Mouse (Mus musculus) lung, embryonic 16.5 days (tissue): ENCODE data around the gene 1700037H04Rik. TPM values are rescaled to one million over a fixed set of nuclear protein-coding genes. Genes with fewer than 3 reads are reported as not detected.

Source experiments
- ATAC-seq: fragments of 200-750 bp; cut with Nextera tagmentation; 2 replicates; pipeline ENCODE4 v1.8.0; 2017; ENCODE audit warnings: low read depth, mild to moderate bottlenecking, moderate library complexity
- H3K27ac ChIP-seq: fragments of 300-500 bp; sonication (generic); 2 replicates; pipeline ENCODE4 v1.5.1; 2014; ENCODE audit warnings: mild to moderate bottlenecking, control low read depth, low read length
- H3K27me3 ChIP-seq: fragments of 300-500 bp; sonication (generic); 2 replicates; pipeline ENCODE4 v1.6.1; 2014; ENCODE audit warnings: low read depth, low read length, mixed read lengths; ENCODE audit not compliant: control insufficient read depth, insufficient read depth
- H3K36me3 ChIP-seq: fragments of 300-500 bp; sonication (generic); 2 replicates; pipeline ENCODE4 v1.6.1; 2014; ENCODE audit warnings: low read length; ENCODE audit not compliant: control insufficient read depth, insufficient read depth
- H3K4me1 ChIP-seq: fragments of 300-500 bp; sonication (generic); replicated peaks from 2 replicates; pipeline ENCODE4 v1.6.1; 2014; ENCODE audit warnings: low read length, mixed read lengths; ENCODE audit not compliant: control insufficient read depth, insufficient read depth
- H3K4me2 ChIP-seq: fragments of 300-500 bp; sonication (generic); 2 replicates; pipeline ENCODE4 v1.6.1; 2014; ENCODE audit warnings: low read depth, low read length, control low read depth
- H3K4me3 ChIP-seq: fragments of 300-500 bp; sonication (generic); 2 replicates; pipeline ENCODE4 v1.5.1; 2014; ENCODE audit warnings: mild to moderate bottlenecking, low read length, control low read depth
- H3K9ac ChIP-seq: fragments of 300-500 bp; sonication (generic); 2 replicates; pipeline ENCODE4 v1.6.1; 2014; ENCODE audit warnings: low read length, control low read depth
- H3K9me3 ChIP-seq: fragments of 300-500 bp; sonication (generic); 2 replicates; pipeline ENCODE4 v1.6.1; 2016; ENCODE audit warnings: low read length; ENCODE audit not compliant: control insufficient read depth
- WGBS: fragments of 180-500 bp; shearing (Covaris S2); extraction: QIAGEN DNeasy Blood & Tissue Kit; methylation state at CpG from one replicate; pipeline ENCODE4 v1.1.7; 2014; 5-methylcytosine and 5-hydroxymethylcytosine counted together
- polyA plus RNA-seq: library from polyadenylated mRNA; unstranded; fragments of >200 nt; fragmentation: Nextera tagmentation; extraction: Ambion mirVana; gene quantifications from 2 replicates; pipeline ENCODE4 v1.2.1, GENCODE M21; 2015

1700037H04Rik gene
- polyA plus RNA-seq, 1 experiment from 2014 or later, result 57.9 TPM

- Histone ChIP-seq H3K4me1 (peaks cover 10% of the 10 kb centered on the region), H3K36me3 (0 out of 2 replicates have a peak, but pooled peaks cover 2% of the 10 kb centered on the region), H3K4me3 (no peak overlapping the region), H3K4me2 (no peak overlapping the region), H3K27ac (no peak overlapping the region), H3K9ac (no peak overlapping the region), H3K9me3 (no peaks in the 10 kb centered on the region), H3K27me3 (no peaks in the 10 kb centered on the region)
- WGBS, result 82% methylated on average over 7 of the region's 7 CpGs
- ATAC-seq, result no peak
Observed at GRCm38 (mm10) chr2:131156987-131157386, 2.9 kb downstream of the 1700037H04Rik start.

- no peak for ATAC-seq
- H3K4me3 ChIP-seq, result no peak overlapping the region
- 82% methylated on average over 4 of the region's 4 CpGs for WGBS
- peaks cover 7% of the 10 kb centered on the region for H3K36me3 ChIP-seq
- no peaks in the 10 kb centered on the region for H3K27me3 ChIP-seq
- no peaks in the 10 kb centered on the region for H3K9me3 ChIP-seq
- H3K4me2 ChIP-seq, result no peak overlapping the region
- H3K27ac ChIP-seq, result no peak overlapping the region
- H3K9ac ChIP-seq, result no peak overlapping the region
- peaks cover 4% of the 10 kb centered on the region for H3K4me1 ChIP-seq
Observed at GRCm38 (mm10) chr2:131154036-131154435, 5.8 kb downstream of the 1700037H04Rik start.

DNA sequence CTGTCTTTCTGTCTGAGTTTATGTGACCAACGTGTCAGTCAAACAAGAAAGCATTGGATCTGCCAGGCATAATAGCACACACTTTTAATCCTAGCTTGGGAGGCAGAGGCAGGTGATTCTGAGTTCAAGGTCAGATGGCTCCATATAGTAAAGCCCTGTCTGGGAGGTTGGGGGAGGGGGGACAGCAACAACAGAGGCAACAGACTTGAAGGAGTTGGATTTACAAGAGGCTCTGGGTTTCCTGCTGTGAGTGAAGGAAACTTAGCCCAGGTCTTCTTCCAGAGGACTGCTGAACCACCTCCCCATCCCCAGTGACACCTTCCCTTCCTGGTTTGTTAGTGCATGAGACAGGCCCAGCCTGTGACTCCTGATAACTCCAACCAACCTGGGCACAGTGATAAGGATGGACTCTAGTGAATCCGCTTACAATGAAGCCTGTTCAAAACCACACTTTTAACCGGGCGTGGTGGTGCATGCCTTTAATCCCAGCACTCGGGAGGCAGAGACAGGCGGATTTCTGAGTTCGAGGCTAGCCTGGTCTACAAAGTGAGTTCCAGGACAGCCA, 7.6 kb downstream of the 1700037H04Rik start:
- Histone ChIP-seq H3K4me1 (no peaks in the 10 kb centered on the region), H3K9me3 (no peaks in the 10 kb centered on the region), H3K4me2 (no peak overlapping the region), H3K9ac (no peak overlapping the region), H3K36me3 (peaks cover 10% of the 10 kb centered on the region), H3K4me3 (no peak overlapping the region), H3K27me3 (no peaks in the 10 kb centered on the region), H3K27ac (no peak overlapping the region)
- ATAC-seq, result no peak
- 93% methylated on average over 7 of the region's 7 CpGs for WGBS

DNA sequence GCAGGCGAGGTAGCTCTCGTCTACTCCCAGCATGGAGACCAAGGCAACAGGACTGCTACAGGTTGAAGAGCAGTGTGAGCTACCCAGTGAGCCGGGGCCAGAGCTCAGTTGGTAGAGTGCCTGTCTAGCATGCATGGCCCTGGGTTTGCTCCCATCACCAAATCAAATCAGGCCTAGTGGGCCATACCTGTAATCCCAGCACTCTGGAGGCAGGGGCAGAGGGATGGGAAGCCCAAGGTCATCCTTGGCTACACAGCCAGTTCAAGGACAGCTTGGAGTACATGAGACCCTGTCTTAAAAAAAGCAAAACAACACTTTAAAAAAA, 10.7 kb downstream of the 1700037H04Rik start:
- H3K27ac ChIP-seq, result no peak overlapping the region
- peaks cover 16% of the 10 kb centered on the region for H3K36me3 ChIP-seq
- H3K4me1 ChIP-seq, result no peaks in the 10 kb centered on the region
- no peaks in the 10 kb centered on the region for H3K9me3 ChIP-seq
- no peak for ATAC-seq
- no peak overlapping the region for H3K9ac ChIP-seq
- H3K27me3 ChIP-seq, result no peaks in the 10 kb centered on the region
- 87% methylated on average over 3 of the region's 3 CpGs for WGBS
- H3K4me3 ChIP-seq, result no peak overlapping the region
- H3K4me2 ChIP-seq, result no peak overlapping the region

GRCm38 (mm10) chr2:131148353-131149253, 11.3 kb downstream of the 1700037H04Rik start:
- H3K4me3 ChIP-seq, result no peak overlapping the region
- H3K4me2 ChIP-seq, result no peak overlapping the region
- peaks cover 18% of the 10 kb centered on the region for H3K36me3 ChIP-seq
- no peak overlapping the region for H3K27ac ChIP-seq
- H3K9ac ChIP-seq, result no peak overlapping the region
- no peak for ATAC-seq
- H3K27me3 ChIP-seq, result no peaks in the 10 kb centered on the region
- WGBS, result 76% methylated on average over 8 of the region's 8 CpGs
- no peaks in the 10 kb centered on the region for H3K4me1 ChIP-seq
- no peaks in the 10 kb centered on the region for H3K9me3 ChIP-seq

DNA sequence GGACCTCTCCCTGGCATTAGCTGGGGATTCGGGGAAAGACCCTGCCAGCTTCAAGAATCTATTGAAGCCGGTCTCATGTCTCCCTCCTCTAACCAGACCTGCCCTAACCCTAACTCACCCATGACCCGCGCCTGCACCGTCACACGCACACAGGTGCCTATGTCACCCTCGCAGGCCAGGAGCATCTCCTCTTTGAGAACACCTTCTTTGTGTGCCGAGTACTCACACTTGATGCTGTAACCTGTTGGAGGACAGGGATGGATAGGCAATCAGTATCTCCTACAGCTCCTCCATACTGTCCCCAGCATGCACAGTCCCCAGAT, 12.9 kb downstream of the 1700037H04Rik start:
- Histone ChIP-seq H3K4me1 (no peaks in the 10 kb centered on the region; the same call in 1 of the 2 replicates), H3K27me3 (no peaks in the 10 kb centered on the region), H3K9me3 (no peaks in the 10 kb centered on the region), H3K4me3 (no peak overlapping the region), H3K9ac (no peak overlapping the region), H3K27ac (no peak overlapping the region), H3K36me3 (peaks cover 21% of the 10 kb centered on the region), H3K4me2 (no peak overlapping the region)
- ATAC-seq, result no peak
- 91% methylated on average over 8 of the region's 8 CpGs for WGBS

DNA sequence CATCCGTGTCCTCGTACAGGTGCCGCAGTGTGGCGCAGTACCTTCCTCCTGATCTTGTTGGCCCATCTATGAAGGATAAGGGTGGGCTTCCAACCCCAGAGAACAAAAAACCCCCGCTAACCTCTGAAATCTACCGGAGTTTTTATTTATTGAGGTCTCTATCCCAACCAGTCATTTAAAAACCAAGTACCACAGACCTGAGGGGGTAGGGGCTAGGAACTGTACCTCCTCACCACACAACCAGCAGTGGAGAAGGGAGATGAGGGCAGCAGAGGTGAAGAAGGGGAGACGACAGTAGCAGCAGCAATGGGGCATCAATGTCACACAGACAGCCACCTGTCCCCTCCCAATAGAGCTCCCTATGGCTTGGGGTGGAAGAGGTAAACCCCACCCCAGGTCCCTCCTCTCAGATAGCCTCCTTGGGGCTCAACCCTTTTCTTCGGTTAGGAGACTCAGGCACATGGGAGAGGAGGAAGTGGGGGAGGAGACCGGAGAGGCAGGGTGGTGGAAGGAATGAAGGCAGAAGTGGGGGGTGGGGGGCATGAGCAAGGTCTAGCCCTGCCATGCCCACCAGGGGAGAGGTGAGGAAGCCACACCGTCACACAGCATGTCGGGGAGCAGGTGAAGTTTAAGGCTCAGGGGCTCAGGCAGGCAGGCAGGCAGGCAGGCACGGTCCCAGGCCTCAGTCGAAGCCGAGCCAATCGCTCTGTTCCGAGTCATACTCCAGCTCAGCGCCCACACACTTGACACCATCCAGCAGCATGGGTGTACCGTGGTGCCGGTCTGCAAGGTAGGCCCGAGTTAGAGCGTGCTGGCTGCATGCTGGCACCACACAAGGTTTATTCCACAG, 13.5 kb downstream of the 1700037H04Rik start:
- Histone ChIP-seq H3K27ac (no peak overlapping the region), H3K4me1 (no peaks in the 10 kb centered on the region; the same call in 1 of the 2 replicates), H3K9ac (no peak overlapping the region), H3K4me3 (no peak overlapping the region), H3K9me3 (no peaks in the 10 kb centered on the region), H3K27me3 (no peaks in the 10 kb centered on the region), H3K4me2 (no peak overlapping the region), H3K36me3 (peaks cover 21% of the 10 kb centered on the region)
- WGBS, result 79% methylated on average over 21 of the region's 21 CpGs
- ATAC-seq, result no peak

DNA sequence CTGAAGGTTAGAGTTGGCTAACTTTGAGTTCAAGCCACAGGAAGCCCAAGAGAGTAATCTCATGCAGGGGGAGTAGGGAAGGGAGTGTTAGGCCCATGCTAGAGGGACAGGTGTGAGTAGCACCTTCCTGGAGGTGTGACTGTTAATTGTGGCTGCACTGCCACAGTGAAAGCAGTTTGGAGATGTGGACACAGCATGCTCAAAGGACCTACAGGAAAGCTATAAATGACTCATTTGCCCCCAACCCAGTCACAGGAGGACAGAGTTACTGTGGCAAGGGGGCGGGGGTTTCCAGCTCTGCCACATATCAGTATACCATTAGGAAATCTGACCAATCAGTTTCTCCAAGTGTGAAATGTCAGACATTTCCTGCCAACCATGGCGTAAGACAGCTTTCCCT, 14.3 kb downstream of the 1700037H04Rik start:
- no peak overlapping the region for H3K4me2 ChIP-seq
- H3K27me3 ChIP-seq, result no peaks in the 10 kb centered on the region
- no peak for ATAC-seq
- WGBS, result 75% methylated on average over 2 of the region's 2 CpGs
- H3K36me3 ChIP-seq, result peaks cover 21% of the 10 kb centered on the region
- H3K9me3 ChIP-seq, result no peaks in the 10 kb centered on the region
- no peak overlapping the region for H3K4me3 ChIP-seq
- H3K9ac ChIP-seq, result no peak overlapping the region
- no peak overlapping the region for H3K27ac ChIP-seq
- peaks cover 1% of the 10 kb centered on the region for H3K4me1 ChIP-seq

DNA sequence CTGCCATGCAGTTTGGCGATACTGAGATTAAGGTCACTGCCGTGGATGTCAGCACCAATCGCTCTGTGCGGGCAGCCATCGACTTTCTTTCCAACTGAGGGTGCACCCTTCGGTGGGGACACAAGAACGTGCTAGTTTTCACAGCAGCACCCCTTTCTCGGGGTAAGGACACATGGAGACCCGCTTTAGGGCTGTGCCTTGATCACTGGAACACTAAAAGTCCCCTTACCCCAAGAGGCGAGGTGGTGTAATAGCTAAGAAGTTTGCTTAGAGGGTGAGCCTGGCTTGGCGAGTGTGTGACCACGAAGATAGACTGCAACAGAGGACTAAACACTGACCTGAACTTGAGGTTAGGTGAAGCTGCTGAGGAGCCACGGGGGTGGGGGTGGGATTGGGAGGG, 14.8 kb downstream of the 1700037H04Rik start:
- no peak overlapping the region for H3K4me3 ChIP-seq
- no peaks in the 10 kb centered on the region for H3K27me3 ChIP-seq
- ATAC-seq, result no peak
- H3K9me3 ChIP-seq, result no peaks in the 10 kb centered on the region
- no peak overlapping the region for H3K4me2 ChIP-seq
- H3K4me1 ChIP-seq, result peaks cover 5% of the 10 kb centered on the region
- H3K9ac ChIP-seq, result no peak overlapping the region
- no peak overlapping the region for H3K27ac ChIP-seq
- peaks cover 21% of the 10 kb centered on the region for H3K36me3 ChIP-seq
- 55% methylated on average over 13 of the region's 13 CpGs for WGBS
